Mouse (Mus musculus) limb, embryonic 12.5 days (tissue): ENCODE measurements around the gene Hpgd. TPM values are rescaled to one million over a fixed set of nuclear protein-coding genes. Genes with fewer than 3 reads are reported as not detected.
"Not testable (repeated sequence)": the region's sequence is repeated elsewhere in the genome, so short reads cannot be mapped to it uniquely, and the experiment has no call there.

ENCODE experiments used
- ATAC-seq: fragments of 200-750 bp; cut with Nextera tagmentation; 2 replicates; pipeline ENCODE4 v1.8.0; 2017; ENCODE audit warnings: low read depth, moderate TSS enrichment; ENCODE audit not compliant: insufficient number of reproducible peaks, insufficient read depth, low FRiP score, low TSS enrichment
- H3K27ac ChIP-seq: fragments of 300-500 bp; sonication (generic); 2 replicates; pipeline ENCODE4 v1.5.1; 2016; ENCODE audit warnings: mild to moderate bottlenecking, moderate library complexity
- H3K27me3 ChIP-seq: fragments of 300-500 bp; sonication (generic); 2 replicates; pipeline ENCODE4 v1.6.1; 2016; ENCODE audit warnings: mild to moderate bottlenecking, moderate library complexity
- H3K36me3 ChIP-seq: fragments of 300-500 bp; sonication (generic); 2 replicates; pipeline ENCODE4 v1.6.1; 2016; ENCODE audit warnings: mild to moderate bottlenecking, moderate library complexity
- H3K4me1 ChIP-seq: fragments of 300-500 bp; sonication (generic); replicated peaks from 2 replicates; pipeline ENCODE4 v1.6.1; 2016
- H3K4me2 ChIP-seq: fragments of 300-500 bp; sonication (generic); 2 replicates; pipeline ENCODE4 v1.6.1; 2016; ENCODE audit warnings: mild to moderate bottlenecking, moderate library complexity
- H3K4me3 ChIP-seq: fragments of 300-500 bp; sonication (generic); replicated peaks from 2 replicates; pipeline ENCODE4 v1.5.1; 2016; ENCODE audit warnings: mild to moderate bottlenecking
- H3K9ac ChIP-seq: fragments of 300-500 bp; sonication (generic); replicated peaks from 2 replicates; pipeline ENCODE4 v1.6.1; 2016; ENCODE audit warnings: mild to moderate bottlenecking, moderate library complexity
- H3K9me3 ChIP-seq: fragments of 300-500 bp; sonication (generic); 2 replicates; pipeline ENCODE4 v1.6.1; 2016; ENCODE audit warnings: mild to moderate bottlenecking, moderate library complexity
- WGBS: fragments of 180-500 bp; shearing (Covaris S2); methylation state at CpG from one replicate; pipeline ENCODE4 v1.1.7; 2016; 5-methylcytosine and 5-hydroxymethylcytosine counted together
- polyA plus RNA-seq: library from polyadenylated mRNA; unstranded; fragments of >200 nt; fragmentation: Nextera tagmentation; extraction: Ambion mirVana; gene quantifications from 2 replicates; pipeline ENCODE4 v1.2.1, GENCODE M21; 2016

Gene Hpgd
- polyA plus RNA-seq, 1 experiment from 2014 or later: 15.5 TPM

DNA sequence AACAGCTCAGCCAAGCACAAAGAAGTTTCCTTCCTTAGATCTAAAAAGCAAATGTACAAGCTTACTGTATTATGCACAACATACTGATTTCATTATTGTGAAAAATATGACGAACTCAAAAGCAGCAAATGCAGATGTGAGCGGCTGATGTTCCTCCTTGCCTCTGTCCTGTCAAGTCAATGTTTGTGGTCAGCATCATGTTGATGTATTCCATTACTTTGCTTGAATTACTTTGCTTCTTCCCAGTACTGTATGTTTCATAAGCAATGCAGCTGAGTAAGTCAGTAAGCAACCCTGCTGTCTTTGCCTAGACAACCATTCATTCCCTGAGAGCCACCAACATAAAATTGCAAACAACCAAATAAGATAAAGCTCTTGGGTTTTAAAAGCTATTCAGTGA, 7.7 kb upstream of the Hpgd start:
- Histone ChIP-seq H3K27ac (no peak overlapping the region), H3K4me3 (no peak overlapping the region), H3K9me3 (no peaks in the 10 kb centered on the region), H3K36me3 (no peaks in the 10 kb centered on the region), H3K4me1 (peaks cover 4% of the 10 kb centered on the region; the same call in 1 of the 2 replicates), H3K27me3 (no peaks in the 10 kb centered on the region), H3K4me2 (no peak overlapping the region), H3K9ac (no peak overlapping the region)
- WGBS: 86% methylated on average over 2 of the region's 2 CpGs
- no peak for ATAC-seq

DNA sequence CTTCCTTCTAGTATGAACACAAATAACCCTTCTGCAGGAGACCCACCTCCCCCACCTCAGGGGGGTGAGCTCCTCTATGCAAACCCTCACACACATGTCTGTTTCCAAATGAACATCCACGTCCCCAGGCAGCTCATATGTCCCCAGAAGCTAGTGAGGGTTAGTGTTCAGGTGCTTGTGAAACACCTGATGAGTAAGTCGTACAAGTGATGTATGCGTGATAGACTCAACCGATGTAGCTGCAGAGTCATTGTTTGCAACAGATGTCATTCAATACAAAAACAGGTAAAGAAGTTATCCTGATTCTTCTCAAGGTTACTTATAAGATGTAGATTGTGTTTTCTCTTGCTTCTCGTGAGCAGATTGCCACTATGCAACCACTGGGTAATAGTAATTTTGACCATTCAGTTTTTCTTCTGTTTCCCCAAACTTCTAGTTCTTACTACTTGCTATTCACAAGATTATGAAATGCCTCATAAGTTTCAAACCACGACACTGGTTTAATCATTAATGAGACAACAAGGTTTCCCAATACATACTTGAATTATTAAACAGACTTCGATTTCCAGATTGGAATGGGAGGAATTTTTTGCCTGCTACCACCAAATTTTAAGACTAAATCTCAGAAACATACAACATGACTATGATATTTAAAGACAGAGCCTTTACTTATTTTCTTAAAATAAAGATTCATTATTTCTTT, 6.9 kb upstream of the Hpgd start:
- WGBS: 79% methylated on average over 7 of the region's 7 CpGs
- Histone ChIP-seq H3K4me2 (no peak overlapping the region), H3K27ac (no peak overlapping the region), H3K4me3 (no peak overlapping the region), H3K36me3 (no peaks in the 10 kb centered on the region), H3K9ac (no peak overlapping the region), H3K27me3 (peaks cover 3% of the 10 kb centered on the region; the same call in 1 of the 2 replicates), H3K9me3 (no peaks in the 10 kb centered on the region), H3K4me1 (peaks cover 4% of the 10 kb centered on the region; the same call in 1 of the 2 replicates)
- ATAC-seq: no peak

DNA sequence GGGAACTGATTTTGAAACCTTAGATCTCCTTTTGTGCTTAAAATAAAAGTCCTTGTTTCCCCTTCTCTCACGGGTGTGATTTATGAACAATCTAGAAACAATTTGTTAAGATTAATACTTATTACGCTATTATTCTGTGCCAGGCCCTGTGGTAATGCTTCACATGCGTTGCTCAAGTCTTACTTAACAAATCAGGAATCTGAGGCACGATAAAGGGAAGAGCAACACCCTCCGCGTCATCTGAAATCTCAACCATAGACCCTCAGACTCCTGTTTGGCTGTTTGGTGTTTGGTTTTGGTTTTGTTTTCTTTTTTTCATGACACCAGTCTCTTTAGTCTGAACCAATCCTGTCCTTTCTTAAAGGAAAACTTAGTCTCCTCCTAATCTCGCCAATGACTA, 2.1 kb upstream of the Hpgd start:
- no peak for ATAC-seq
- 91% methylated on average over 7 of the region's 7 CpGs for WGBS
- Histone ChIP-seq H3K4me1 (0 out of 2 replicates have a peak, but pooled peaks cover 4% of the 10 kb centered on the region), H3K27ac (no peak overlapping the region), H3K9me3 (no peaks in the 10 kb centered on the region), H3K36me3 (no peaks in the 10 kb centered on the region), H3K27me3 (peaks cover 22% of the 10 kb centered on the region), H3K4me3 (no peak overlapping the region), H3K9ac (no peak overlapping the region), H3K4me2 (no peak overlapping the region)

DNA sequence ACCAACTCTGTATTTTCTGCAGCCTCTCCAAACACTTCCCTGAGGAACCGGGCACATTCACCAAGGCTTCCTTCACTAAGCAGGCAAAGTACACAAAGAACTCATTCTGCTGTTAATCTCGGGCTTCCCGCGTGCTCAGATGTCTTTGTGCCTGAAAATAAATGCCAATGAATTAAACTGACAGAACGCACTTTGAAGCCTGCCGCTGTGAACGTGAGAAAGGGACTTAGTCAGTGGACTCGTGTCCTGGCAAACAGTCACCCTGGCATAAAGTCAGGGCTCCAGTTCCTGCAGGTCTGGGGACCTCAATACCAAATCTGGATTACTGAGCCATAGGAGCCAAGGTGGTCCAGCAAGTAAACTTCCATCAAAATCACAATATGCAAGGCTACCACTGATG, 905 bp upstream of the Hpgd start:
- Histone ChIP-seq H3K9me3 (no peaks in the 10 kb centered on the region), H3K36me3 (no peaks in the 10 kb centered on the region), H3K4me3 (no peak overlapping the region), H3K4me1 (0 out of 2 replicates have a peak, but pooled peaks cover 4% of the 10 kb centered on the region), H3K27me3 (peaks cover 22% of the 10 kb centered on the region), H3K27ac (no peak overlapping the region), H3K4me2 (0 out of 2 replicates have a peak overlapping the region, but pooled peaks have one; percentile 10), H3K9ac (no peak overlapping the region)
- WGBS: 25% methylated on average over 8 of the region's 8 CpGs
- no peak for ATAC-seq

DNA sequence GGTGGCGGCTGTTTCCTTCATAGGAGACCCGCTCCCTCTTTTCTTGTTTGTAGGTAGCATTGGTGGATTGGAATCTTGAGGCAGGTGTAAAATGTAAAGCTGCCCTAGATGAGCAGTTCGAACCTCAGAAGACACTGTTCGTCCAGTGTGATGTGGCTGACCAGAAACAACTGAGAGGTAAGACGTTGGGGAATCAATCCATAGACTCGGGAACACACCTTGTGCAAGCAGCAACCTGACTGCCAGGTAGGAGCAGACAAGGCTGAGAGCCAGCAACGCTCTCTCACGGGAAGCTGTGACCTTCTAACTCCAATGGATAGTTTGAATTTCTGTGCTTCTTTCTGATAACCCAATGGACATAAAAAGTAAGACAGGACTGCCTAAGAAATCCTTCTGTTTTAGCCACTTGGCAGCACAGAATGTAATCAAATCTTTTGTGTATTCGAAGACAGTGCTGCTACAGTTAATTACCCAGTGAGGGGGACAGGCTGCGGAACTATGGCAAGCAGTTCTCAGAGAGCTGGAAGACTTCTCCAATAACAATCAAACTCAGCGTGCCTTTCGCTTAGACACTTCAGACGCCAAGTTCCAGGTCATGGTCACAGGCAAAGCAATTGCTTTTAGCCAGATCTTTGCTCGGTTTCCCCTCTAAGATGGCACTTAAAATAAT, 636 bp downstream of the Hpgd start:
- ATAC-seq: no peak
- Histone ChIP-seq H3K36me3 (no peaks in the 10 kb centered on the region), H3K4me1 (0 out of 2 replicates have a peak, but pooled peaks cover 4% of the 10 kb centered on the region), H3K9ac (peak overlapping the region; percentile 60), H3K4me2 (peak overlapping the region; percentile 86), H3K9me3 (no peaks in the 10 kb centered on the region), H3K27ac (no peak overlapping the region), H3K27me3 (peaks cover 22% of the 10 kb centered on the region), H3K4me3 (peak overlapping the region; percentile 52)
- 24% methylated on average over 14 of the region's 14 CpGs for WGBS

DNA sequence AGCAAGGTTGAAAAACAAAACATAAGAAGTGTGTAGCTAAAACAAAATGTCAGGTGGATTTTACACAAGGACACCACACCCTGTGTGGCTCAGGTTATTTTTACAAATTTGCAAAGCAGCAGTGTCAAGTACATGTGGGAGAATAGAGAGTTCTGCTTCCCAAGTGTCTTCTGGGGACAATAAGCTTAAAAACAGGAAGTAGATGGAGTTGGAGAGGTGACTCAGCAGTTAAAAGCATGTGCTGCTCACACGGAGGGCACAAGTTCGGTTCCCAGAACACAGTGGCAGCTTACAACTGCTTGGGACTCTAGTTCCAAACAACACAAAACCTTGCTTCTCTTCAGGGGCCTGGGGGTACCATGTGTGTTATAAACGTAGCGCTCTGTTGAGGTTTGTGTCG, 5.0 kb downstream of the Hpgd start:
- Histone ChIP-seq H3K27ac (no peak overlapping the region), H3K4me3 (no peak overlapping the region), H3K9ac (no peak overlapping the region), H3K4me2 (no peak overlapping the region), H3K9me3 (no peaks in the 10 kb centered on the region), H3K27me3 (peaks cover 9% of the 10 kb centered on the region), H3K36me3 (no peaks in the 10 kb centered on the region), H3K4me1 (0 out of 2 replicates have a peak, but pooled peaks cover 4% of the 10 kb centered on the region)
- ATAC-seq: no peak
- WGBS: 78% methylated on average over 5 of the region's 5 CpGs

DNA sequence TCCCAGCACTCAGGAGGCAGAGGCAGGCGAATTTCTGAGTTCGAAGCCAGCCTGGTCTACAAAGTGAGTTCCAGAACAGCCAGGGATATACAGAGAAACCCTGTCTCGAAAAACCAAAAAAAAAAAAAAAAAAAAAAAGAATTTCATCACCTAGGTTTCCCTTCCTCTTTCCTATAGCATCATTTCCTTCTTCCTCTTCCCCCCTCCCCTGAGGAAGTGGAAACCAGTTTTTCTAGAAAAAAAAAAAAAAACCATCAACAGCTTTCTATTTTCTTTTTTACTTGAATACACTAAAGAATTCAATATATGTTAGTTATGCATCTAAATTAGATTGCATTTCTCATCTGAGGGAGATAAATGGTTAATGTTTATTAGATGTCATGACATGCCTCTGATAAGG, 6.9 kb downstream of the Hpgd start:
- not testable (repeated sequence) for H3K9me3 ChIP-seq, H3K27me3 ChIP-seq, H3K4me2 ChIP-seq, H3K27ac ChIP-seq, H3K36me3 ChIP-seq, ATAC-seq, H3K4me1 ChIP-seq, H3K4me3 ChIP-seq, H3K9ac ChIP-seq
- 82% methylated on average over 3 of the region's 3 CpGs for WGBS

DNA sequence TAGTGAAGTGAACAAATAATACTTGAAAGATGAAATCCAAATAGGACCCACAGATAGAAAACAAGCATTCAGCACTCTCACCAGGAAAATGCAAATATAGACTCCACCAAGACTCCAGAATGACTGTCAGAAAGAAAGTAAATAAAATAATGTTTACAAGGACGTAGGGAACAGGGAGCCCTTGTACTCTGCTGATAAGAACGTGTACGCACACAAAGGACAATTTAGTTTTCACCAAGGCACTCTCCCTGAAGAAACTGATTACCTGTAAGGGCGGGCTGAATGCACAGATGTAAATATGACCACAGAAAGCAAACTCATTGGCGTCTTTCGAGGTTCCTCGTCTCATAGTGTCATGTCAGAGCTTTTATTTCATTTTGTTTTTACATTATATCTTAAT, 10.2 kb downstream of the Hpgd start:
- Histone ChIP-seq H3K4me2 (no peak overlapping the region), H3K36me3 (no peaks in the 10 kb centered on the region), H3K27ac (no peak overlapping the region), H3K4me1 (no peaks in the 10 kb centered on the region), H3K9ac (no peak overlapping the region), H3K4me3 (no peak overlapping the region), H3K9me3 (no peaks in the 10 kb centered on the region), H3K27me3 (no peaks in the 10 kb centered on the region)
- WGBS: 84% methylated on average over 7 of the region's 7 CpGs
- no peak for ATAC-seq

DNA sequence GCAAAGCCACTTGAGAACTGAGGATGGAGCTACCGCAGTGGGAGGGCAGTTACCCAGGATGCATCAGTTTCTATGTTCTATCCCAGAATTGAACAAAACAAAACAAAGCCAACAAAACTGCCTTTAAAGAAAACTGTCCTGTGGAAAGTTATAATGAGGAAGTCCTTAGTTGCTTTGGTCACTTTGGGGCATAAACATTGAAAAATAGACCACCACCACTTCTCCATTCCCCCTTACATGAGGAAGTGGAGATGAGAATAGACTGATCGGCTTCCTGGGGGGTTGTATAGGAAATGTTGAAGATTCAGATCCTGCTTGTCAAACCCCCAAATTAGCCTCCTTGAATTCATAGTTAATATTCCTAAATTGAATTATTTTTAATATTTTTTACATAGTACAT, 19.2 kb downstream of the Hpgd start:
- no peaks in the 10 kb centered on the region for H3K27me3 ChIP-seq
- H3K36me3 ChIP-seq: no peaks in the 10 kb centered on the region
- H3K4me3 ChIP-seq: no peak overlapping the region
- WGBS: 87% methylated on average over 2 of the region's 2 CpGs
- H3K4me2 ChIP-seq: no peak overlapping the region
- H3K27ac ChIP-seq: no peak overlapping the region
- H3K9me3 ChIP-seq: no peaks in the 10 kb centered on the region
- no peaks in the 10 kb centered on the region for H3K4me1 ChIP-seq
- no peak for ATAC-seq
- H3K9ac ChIP-seq: no peak overlapping the region

DNA sequence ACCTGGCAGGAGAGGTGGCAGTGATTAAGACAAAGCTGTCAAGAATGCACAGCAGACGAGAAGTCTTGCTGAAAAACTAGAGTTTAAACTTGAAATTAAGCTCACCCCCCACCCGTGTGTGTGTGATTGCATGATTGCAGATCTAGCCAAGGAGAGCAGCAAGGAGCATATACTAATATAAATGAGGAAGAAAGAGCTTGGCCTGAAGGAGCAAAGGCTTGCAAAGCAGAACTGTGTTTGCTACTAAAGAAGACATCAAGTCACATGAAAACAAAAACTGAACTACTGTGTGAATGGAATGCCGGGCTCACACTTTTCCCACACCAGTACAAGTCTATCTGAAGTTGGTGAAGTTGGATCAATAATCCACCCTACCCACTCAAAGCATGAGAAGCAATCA, 20.8 kb downstream of the Hpgd start:
- Histone ChIP-seq H3K4me1 (no peaks in the 10 kb centered on the region), H3K9ac (no peak overlapping the region), H3K4me2 (no peak overlapping the region), H3K27ac (no peak overlapping the region), H3K4me3 (no peak overlapping the region), H3K9me3 (no peaks in the 10 kb centered on the region), H3K27me3 (no peaks in the 10 kb centered on the region), H3K36me3 (no peaks in the 10 kb centered on the region)
- ATAC-seq: no peak
- 68% methylated on average over 3 of the region's 3 CpGs for WGBS

DNA sequence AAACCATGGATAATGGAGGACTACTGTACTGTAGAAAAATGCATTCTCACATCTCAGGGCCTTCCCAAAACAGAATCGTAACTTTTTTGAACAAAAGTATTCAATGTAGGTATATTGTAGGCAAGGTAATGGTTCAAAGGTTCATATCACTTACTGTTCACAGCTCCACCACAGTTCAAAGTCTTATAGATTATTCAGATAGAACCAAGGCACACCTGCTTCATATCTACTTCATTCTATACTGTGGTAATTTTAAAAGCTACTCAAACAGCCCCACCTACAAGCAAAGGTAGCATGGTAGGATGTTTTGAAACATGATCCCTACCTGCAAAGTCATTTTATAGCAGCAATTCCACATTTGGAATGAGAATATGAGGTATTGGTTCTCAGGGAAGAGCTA, 28.9 kb downstream of the Hpgd start:
- WGBS: 87% methylated on average over 1 of the region's 1 CpGs
- ATAC-seq: no peak

More for the DNA sequence above, 28.9 kb downstream of the Hpgd start:
- Histone ChIP-seq H3K9ac (no peak overlapping the region), H3K4me1 (no peaks in the 10 kb centered on the region), H3K4me3 (no peak overlapping the region), H3K4me2 (no peak overlapping the region), H3K36me3 (no peaks in the 10 kb centered on the region), H3K9me3 (no peaks in the 10 kb centered on the region), H3K27me3 (no peaks in the 10 kb centered on the region), H3K27ac (no peak overlapping the region)
